Mouse (Mus musculus) Patski (cell line): ENCODE measurements at regions not wholly inside any gene's neighbourhood (a gene's known extent, or its start where the extent isn't known, plus 50 kb on each side); places are given as distances from the start of the nearest gene placed in this dataset.

Source experiments
- ATAC-seq: fragments of 100-300 bp; one replicate; pipeline ENCODE4 v1.8.0; 2021
- CTCF ChIA-PET: fragments of 350-600 bp; sonication (Branson Sonifier 250); formaldehyde crosslinking; loops from one replicate; lab custom pipeline; 2022; ENCODE audit warnings: inconsistent platforms; lab: Charles Lee
- POLR2A ChIA-PET: fragments of 350-600 bp; sonication (Branson Sonifier 250); formaldehyde crosslinking; loops from one replicate; lab custom pipeline; 2022; ENCODE audit warnings: antibody characterized with exemption, inconsistent platforms; lab: Charles Lee
- DNase-seq: peaks from one replicate; pipeline ENCODE4 v3.0.0-alpha.2; 2011; ENCODE audit warnings: low read depth, low spot score
- H3K27me3 ChIP-seq: fragments of 371-371 bp; one replicate; pipeline ENCODE4 v1.5.1; 2021
- CTCF ChIP-seq: fragments of 100-300 bp; IDR thresholded peaks from one replicate; pipeline ENCODE4 v1.5.1; 2021
- in situ Hi-C: fragments of 300-500 bp; cut with MboI; formaldehyde crosslinking; loops from 3 replicates; pipeline ENCODE4 v1.11.1; 2018; ENCODE audit warnings: low pct_unique_long_range_greater_than_20kb, mixed read lengths

DNA sequence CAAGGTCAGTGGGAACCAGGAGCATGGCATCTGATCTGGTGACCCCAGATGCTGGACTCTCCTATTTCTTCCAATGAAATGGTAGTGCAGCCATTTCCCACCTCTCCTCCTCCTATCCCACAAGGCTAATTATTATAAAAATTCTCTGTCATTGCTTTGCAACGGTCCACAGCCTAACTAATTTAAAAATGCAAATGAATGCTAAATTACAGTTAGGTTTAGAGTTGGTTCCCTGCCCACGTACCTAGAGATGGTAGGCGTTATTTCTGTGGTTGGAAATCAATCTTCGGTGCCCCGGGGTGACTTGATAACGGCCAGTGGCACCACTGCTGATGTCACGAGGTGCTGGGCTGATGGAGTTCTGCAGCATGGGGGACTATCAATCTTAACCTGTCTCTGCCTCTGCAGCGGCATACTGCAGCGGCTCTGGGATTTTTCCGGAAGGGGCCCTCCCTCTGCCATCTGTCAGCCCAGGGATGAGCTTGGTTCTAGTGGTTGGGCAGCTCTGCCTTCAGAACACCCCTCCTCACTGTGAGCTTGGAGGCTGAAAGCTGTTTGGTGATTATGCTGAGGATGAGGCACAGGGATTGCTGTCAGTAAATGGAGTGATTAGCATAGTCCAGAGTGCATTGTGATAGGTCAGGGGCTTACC lies 66.5 kb downstream of the Nmur2 start:
- in situ Hi-C loops, result no loop called here
- POLR2A ChIA-PET, result no interaction called here
- no peak for ATAC-seq
- H3K27me3 ChIP-seq, result peaks cover 62% of the 10 kb centered on the region
- no peak for DNase-seq
- TF ChIP-seq CTCF, result no peak
- CTCF ChIA-PET, result interaction anchor here (1.8 kb wide), 1 partner anchor 133 kb away, joined by 4 read pairs; no protein-coding TSS in a partner anchor

DNA sequence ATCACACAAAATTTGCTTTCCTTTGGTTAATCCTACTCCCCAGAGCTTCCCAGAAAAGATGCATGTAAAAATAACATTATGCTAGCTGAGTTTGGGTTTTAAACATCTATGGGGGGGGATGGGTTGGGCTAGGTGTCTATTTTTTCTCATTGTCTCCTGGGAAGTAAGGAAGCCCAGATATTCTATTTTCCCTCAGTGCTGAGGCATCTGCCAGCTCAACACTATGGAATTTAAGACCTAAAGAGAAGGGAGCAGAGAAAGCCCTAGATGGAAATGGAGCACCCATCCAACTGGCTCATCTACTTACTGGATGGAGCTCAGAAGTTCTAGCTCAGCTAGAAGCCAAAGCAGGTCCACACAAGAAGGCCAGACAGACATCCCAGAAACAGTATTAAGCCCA lies 74.2 kb downstream of the Nmur2 start:
- POLR2A ChIA-PET, result no interaction called here
- CTCF ChIA-PET, result no interaction called here
- TF ChIP-seq CTCF, result no peak
- in situ Hi-C loops, result no loop called here
- DNase-seq, result no peak
- ATAC-seq, result no peak
- H3K27me3 ChIP-seq, result peaks cover 9% of the 10 kb centered on the region

DNA sequence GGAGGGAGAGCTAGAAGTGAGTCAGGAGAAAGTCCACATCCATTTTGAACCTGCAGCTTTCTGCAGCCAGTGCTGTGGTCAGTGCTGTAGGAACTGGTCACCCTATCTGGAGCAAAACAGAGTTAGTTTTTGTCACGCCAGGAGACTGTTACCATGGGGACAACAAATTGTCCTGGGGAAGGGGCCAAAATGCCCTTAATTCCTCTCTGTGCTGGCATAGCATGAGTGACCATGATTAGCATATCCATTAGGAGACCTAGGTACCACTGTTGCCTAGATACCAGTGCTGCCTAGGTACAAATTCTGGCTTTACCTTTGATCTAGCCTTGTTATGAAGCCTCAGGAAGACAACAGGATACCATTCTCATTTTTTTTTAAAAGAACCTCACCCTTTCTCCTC lies 82.4 kb downstream of the Nmur2 start:
- peaks cover 14% of the 10 kb centered on the region for H3K27me3 ChIP-seq
- in situ Hi-C loops, result no loop called here
- DNase-seq (no peak), ATAC-seq (no peak)
- TF ChIP-seq CTCF, result no peak
- CTCF ChIA-PET, result no interaction called here
- POLR2A ChIA-PET, result no interaction called here

DNA sequence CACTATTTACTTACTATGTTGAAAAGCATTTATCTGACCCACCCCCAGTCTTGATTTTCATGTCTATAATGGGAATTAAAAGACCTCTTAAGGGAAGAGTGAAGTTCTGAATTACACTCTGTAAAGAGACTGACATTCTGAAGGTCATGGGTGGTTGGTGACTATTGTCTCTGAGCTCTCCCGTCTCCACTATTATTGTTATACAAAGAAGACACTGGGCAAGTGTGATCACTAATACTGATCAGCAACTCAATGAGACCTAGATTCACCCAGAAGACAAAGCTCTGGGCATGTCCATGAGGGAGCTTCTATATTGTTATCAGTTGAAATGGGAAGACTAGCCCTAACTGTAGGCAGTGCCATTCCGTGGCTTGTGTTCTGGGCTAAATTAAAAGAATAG lies 83.5 kb downstream of the Nmur2 start:
- in situ Hi-C loops, result no loop called here
- DNase-seq, result no peak
- no peak for ATAC-seq
- ChIA-PET CTCF (no interaction called here), POLR2A (no interaction called here)
- peaks cover 14% of the 10 kb centered on the region for H3K27me3 ChIP-seq
- no peak for TF ChIP-seq CTCF

DNA sequence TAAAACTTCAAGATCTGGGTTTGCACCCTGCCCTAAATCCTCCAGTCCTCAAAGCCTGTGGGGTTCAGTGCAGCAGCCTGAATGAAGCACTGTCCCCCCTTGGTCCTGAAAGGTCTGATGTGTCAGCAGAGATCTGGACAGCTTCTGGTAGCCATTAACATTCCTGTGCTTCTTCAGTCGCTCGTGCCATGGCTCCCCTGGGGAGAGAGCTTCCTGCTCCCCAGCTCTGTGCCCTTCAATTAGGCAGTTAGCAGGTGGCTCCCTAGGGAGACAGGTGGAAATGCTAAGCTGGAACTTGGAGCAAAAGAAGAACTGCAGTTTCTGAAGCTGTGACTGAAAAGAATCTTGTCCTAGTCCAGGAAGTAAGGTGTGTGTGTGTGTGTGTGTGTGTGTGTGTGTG lies 87.1 kb downstream of the Nmur2 start:
- ATAC-seq, result no peak
- CTCF ChIA-PET, result no interaction called here
- H3K27me3 ChIP-seq, result peaks cover 6% of the 10 kb centered on the region

DNA sequence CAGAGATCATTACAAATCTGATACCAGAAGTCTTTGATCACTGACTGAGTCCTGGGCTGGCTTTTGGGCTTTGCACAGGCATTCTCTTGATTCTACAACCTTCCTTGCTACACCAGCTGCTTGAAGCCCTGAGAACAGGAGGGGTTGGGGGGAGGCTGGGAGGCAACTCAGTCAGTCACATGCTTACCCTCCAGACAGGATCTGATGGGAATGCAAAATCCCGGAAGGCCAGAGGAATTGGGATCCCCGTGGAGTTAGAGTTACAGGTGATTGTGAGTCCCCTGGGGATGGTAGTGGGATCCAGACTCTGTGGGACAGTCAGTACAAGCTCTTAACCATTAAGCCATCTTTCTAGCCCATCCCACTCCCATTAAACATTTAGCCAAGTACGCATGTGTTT lies 91.2 kb downstream of the Nmur2 start:
- POLR2A ChIA-PET, result no interaction called here

More for the DNA sequence above, 87.1 kb downstream of the Nmur2 start:
- no peak for TF ChIP-seq CTCF
- in situ Hi-C loops, result no loop called here
- POLR2A ChIA-PET, result interaction anchor here (0.6 kb wide), 1 partner anchor 342 kb away, joined by 3 read pairs; no protein-coding TSS in a partner anchor
- no peak for DNase-seq

DNA sequence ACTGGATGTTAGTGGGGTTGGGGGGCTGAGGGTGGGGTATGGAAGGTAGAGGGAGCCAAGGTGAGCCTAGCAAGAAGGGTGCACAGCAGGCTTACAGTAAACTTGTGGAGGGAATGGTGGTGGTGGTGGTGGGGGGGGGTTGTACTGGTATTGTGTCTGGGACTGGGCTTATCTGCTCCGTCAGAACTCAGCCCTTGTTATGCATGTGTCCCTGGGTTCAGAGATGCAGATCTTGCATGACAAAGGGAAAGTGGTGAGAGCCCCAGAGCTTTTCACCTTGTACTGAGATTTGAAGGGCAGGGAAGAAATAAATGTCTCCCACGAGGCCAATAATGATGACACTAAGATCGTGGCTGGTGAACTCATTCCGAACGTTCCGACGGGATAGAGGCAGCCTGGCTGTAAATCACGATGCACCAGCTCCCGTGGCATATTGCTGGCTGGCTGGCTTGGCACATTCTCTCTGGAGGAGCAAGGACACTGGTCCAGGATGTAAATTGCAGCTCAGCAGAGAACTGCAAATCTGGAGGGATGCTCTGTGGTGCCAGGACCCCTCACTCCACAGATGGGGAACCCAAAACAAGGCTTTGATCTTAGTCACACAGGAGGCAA lies 94.1 kb downstream of the Nmur2 start:
- H3K27me3 ChIP-seq, result peaks cover 21% of the 10 kb centered on the region
- no peak for DNase-seq
- ChIA-PET CTCF (no interaction called here), POLR2A (no interaction called here)
- no peak for ATAC-seq
- no peak for TF ChIP-seq CTCF
- in situ Hi-C loops, result no loop called here

More for the DNA sequence above, 91.2 kb downstream of the Nmur2 start:
- no peak for TF ChIP-seq CTCF
- no peak for ATAC-seq
- in situ Hi-C loops, result no loop called here
- CTCF ChIA-PET, result interaction anchor here (1.4 kb wide), 1 partner anchor 11 kb away, joined by 3 read pairs; no protein-coding TSS in a partner anchor
- no peak for DNase-seq
- H3K27me3 ChIP-seq, result peaks cover 21% of the 10 kb centered on the region

DNA sequence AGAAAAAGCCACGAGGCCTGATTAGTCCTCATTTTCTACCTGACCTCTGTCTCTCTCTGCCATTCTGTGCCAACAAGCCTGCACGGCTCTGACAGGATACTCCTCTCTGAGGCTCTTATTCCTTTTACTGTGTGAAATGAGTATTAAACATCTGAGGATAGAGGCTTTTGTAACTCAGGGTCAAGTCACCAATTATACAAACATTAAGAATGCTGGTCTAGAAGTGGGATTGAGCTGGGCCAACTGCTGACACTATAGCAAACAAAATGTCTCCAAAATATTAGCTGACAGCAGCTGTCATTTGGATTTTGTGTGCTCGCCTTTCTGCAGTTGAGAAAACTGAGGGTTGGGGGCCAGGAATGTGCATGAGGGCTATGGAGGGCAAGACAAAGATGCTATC lies 94.8 kb downstream of the Nmur2 start:
- CTCF ChIA-PET, result no interaction called here
- no peak for TF ChIP-seq CTCF
- H3K27me3 ChIP-seq, result peaks cover 21% of the 10 kb centered on the region
- POLR2A ChIA-PET, result no interaction called here
- in situ Hi-C loops, result no loop called here
- DNase-seq (no peak), ATAC-seq (no peak)

DNA sequence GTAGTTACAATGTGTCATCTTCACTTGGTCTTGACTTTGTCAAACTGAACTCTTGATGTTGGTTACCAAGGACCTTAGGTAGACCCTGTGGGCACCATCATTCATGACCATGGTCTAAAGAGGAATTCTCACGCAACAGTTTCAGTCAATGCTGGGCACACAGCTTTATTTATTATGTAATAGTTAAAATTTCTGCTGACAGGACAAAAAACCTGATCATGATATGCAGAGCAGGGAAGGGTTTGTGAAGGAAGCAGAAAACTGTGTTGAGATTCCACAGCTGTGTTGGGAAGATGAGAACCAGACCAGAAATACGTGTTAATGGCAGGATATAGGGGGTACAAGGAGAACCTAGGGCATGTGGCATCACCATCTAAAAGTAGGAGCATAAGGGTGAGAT lies 100.8 kb downstream of the Nmur2 start:
- ATAC-seq (no peak), DNase-seq (no peak)
- ChIA-PET POLR2A (no interaction called here), CTCF (no interaction called here)
- in situ Hi-C loops, result no loop called here
- no peak for TF ChIP-seq CTCF
- H3K27me3 ChIP-seq, result peaks cover 8% of the 10 kb centered on the region

DNA sequence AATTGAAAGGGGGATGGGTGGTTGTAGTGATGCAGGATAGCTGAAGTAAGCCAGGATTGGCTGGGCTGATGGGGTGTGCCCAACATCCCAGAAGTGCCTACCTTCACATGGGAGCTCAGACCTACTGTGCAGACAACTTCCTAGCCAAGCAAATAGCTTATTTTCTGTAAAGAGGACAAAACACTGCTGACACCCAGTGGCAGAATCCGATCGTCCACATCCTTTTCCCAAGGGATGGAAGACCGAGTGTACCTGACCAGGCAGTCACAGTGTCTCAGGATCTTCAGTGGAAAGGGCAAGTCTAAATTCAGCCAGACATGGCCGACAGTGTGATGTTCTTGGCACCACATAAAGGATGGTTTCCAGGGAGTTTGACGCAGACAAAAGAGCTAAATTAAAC lies 114.4 kb downstream of the Nmur2 start:
- H3K27me3 ChIP-seq, result no peaks in the 10 kb centered on the region
- in situ Hi-C loops, result no loop called here
- TF ChIP-seq CTCF, result no peak

DNA sequence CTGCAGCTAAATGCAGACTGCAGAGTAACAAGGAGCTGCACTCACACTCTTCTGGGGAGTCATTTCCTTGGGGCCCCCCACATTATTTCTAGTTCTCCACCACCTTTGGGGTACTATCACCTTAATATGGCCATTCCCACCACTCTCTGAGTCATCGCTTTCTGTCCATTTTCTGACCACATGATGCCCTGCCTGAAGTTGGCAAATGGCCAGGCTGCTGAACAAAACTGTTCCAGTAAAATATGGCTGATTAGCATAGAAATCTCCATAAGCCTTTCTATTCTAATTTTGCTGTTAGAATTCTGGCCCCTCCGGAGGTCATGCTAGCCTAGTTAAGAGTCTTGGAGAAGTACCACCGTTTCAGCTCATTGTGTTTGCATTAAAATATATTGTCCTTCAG lies 121.7 kb downstream of the Nmur2 start:
- H3K27me3 ChIP-seq, result peaks cover 7% of the 10 kb centered on the region
- no peak for ATAC-seq
- in situ Hi-C loops, result no loop called here

More for the DNA sequence above, 114.4 kb downstream of the Nmur2 start:
- ChIA-PET CTCF (no interaction called here), POLR2A (no interaction called here)
- ATAC-seq (no peak), DNase-seq (no peak)

More for the DNA sequence above, 121.7 kb downstream of the Nmur2 start:
- no peak for TF ChIP-seq CTCF
- ChIA-PET CTCF (no interaction called here), POLR2A (no interaction called here)
- DNase-seq, result no peak
